Mouse (Mus musculus) heart, adult 2 months (tissue): ENCODE results near the gene Dcakd.

Source experiments
- CTCF ChIP-seq: fragments of 200-600 bp; IDR thresholded peaks from 2 replicates; pipeline ENCODE4 v1.8.1; 2022; ENCODE audit warnings: antibody characterized with exemption, mild to moderate bottlenecking, moderate library complexity
- EP300 ChIP-seq: fragments of 200-500 bp; IDR thresholded peaks from 2 replicates; pipeline ENCODE4 v1.6.1; 2011; ENCODE audit warnings: low read depth, low read length, control low read depth; ENCODE audit not compliant: insufficient read depth
- POLR2A ChIP-seq: fragments of 200-500 bp; IDR thresholded peaks from 2 replicates; pipeline ENCODE4 v1.6.1; 2011; ENCODE audit warnings: mild to moderate bottlenecking, low read depth, low read length, control low read depth; ENCODE audit not compliant: insufficient read depth

- TF ChIP-seq CTCF (no peak), POLR2A (no peak), EP300 (no peak)
Measured at GRCm38 (mm10) chr11:103074796-103075323, 46.7 kb upstream of the Dcakd start.
